ENCODE assay signal across 31 mouse cellular contexts in the genomic region with DNA sequence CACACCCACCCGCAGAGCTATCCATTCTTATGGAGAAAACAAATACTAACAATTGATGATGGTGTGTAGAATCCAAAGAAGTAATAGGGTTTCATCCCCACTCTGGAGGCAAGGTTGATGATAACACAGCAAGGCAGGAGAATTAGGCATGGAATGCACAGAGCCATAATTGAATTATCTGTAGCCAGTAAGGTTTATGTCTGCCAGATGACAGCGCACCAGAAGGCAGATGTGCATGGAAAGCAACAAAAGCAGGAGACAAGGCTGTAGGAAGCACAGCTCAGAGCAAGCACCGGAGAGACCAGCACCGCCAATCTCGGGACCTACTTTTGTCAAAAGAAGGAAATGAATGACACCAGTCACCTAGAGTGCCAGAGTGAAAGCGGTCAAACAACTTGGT. TPM values are rescaled to one million over a fixed set of nuclear protein-coding genes. Genes with fewer than 3 reads are reported as not detected.
A peak's percentile ranks its signal among the peaks of the same experiment; 100 is the strongest.
DNase-seq lines count a peak whose midpoint lies in the region; ATAC-seq and TF ChIP-seq lines count a peak whose summit lies in the region.
"Had no signal": no experiment of that assay in that cellular context is flagged by ENCODE, and none has a peak within 500 bp of the region (broad histone marks: within the 10 kb centered on the region; RNA-seq: fewer than 3 reads in every experiment).

No protein-coding gene starts in this region.

- H3K27me3 ChIP-seq in hindbrain, embryonic 14.5 days (ENCODE audit: control insufficient read depth, insufficient read depth, low read length), result no peaks in the 10 kb centered on the region
- 0 out of 2 replicates have a peak, but pooled peaks cover 4% of the 10 kb centered on the region for H3K27me3 ChIP-seq in hindbrain, embryonic 12.5 days
- H3K27me3 ChIP-seq in midbrain, embryonic 11.5 days (ENCODE audit: control insufficient read depth, insufficient read depth, low read length), result no peaks in the 10 kb centered on the region; the same call in 1 of the 2 replicates
- no peaks in the 10 kb centered on the region for H3K27me3 ChIP-seq in midbrain, embryonic 16.5 days (ENCODE audit: control insufficient read depth, insufficient read depth, low read depth, low read length)
- no peaks in the 10 kb centered on the region for H3K27me3 ChIP-seq in intestine, postnatal 0 days (replicated peaks; ENCODE audit: control insufficient read depth, insufficient read depth, low read length)
- H3K27me3 ChIP-seq: embryonic facial prominence, embryonic 12.5 days; heart, embryonic 15.5 days; liver, embryonic 12.5 days; megakaryocyte, embryonic 14.5 days; neural tube, embryonic 15.5 days had no signal

- H3K4me2 ChIP-seq in hindbrain, embryonic 14.5 days (replicated peaks), result no peak overlapping the region
- H3K4me2 ChIP-seq in hindbrain, embryonic 12.5 days (replicated peaks), result no peak overlapping the region
- H3K4me2 ChIP-seq in midbrain, embryonic 11.5 days, result no peak overlapping the region
- H3K4me2 ChIP-seq in midbrain, embryonic 16.5 days (ENCODE audit: low read length), result no peak overlapping the region
- H3K4me2 ChIP-seq in intestine, postnatal 0 days (replicated peaks; ENCODE audit: low read depth), result no peak overlapping the region
- H3K4me2 ChIP-seq: embryonic facial prominence, embryonic 12.5 days; forebrain, embryonic 15.5 days; heart, embryonic 15.5 days; liver, embryonic 12.5 days; neural tube, embryonic 15.5 days had no signal

- no peak for TF ChIP-seq CTCF in intestine, postnatal 0 days (IDR thresholded peaks at IDR 0.05; ENCODE audit: low read depth)

- no peak overlapping the region for H3K9ac ChIP-seq in hindbrain, embryonic 14.5 days
- H3K9ac ChIP-seq in hindbrain, embryonic 12.5 days, result no peak overlapping the region
- H3K9ac ChIP-seq in midbrain, embryonic 11.5 days (ENCODE audit: low read length), result no peak overlapping the region
- H3K9ac ChIP-seq in midbrain, embryonic 16.5 days (ENCODE audit: low read depth, low read length), result no peak overlapping the region
- H3K9ac ChIP-seq in intestine, postnatal 0 days (ENCODE audit: low read depth, low read length), result no peak overlapping the region
- H3K9ac ChIP-seq: embryonic facial prominence, embryonic 12.5 days; forebrain, embryonic 15.5 days; heart, embryonic 15.5 days; liver, embryonic 12.5 days; liver, postnatal 0 days; neural tube, embryonic 15.5 days had no signal

- H3K27ac ChIP-seq in hindbrain, embryonic 14.5 days, result peak overlapping the region; percentile 74; the same call in 1 of the 2 replicates
- H3K27ac ChIP-seq in hindbrain, embryonic 12.5 days, result no peak overlapping the region
- peak overlapping the region; percentile 70 for H3K27ac ChIP-seq in midbrain, embryonic 11.5 days (ENCODE audit: low read depth, low read length)
- H3K27ac ChIP-seq in midbrain, embryonic 16.5 days (ENCODE audit: low read length), result peak overlapping the region; percentile 84
- H3K27ac ChIP-seq in intestine, postnatal 0 days (ENCODE audit: low read depth, low read length), result no peak overlapping the region
- H3K27ac ChIP-seq: embryonic facial prominence, embryonic 12.5 days; forebrain, embryonic 10.5 days; forebrain, embryonic 15.5 days; heart, embryonic 15.5 days; liver, embryonic 12.5 days; stomach, postnatal 0 days had no signal

- DNase-seq in hindbrain, embryonic 14.5 days (ENCODE audit: low spot score), result no peak
- no peak for DNase-seq in midbrain, embryonic 11.5 days (ENCODE audit: low spot score, missing footprints)
- DNase-seq in frontal cortex, postnatal 14 days (ENCODE audit: low spot score in 2 of 2), result no peak
- DNase-seq: adrenal gland, postnatal 14 days; cerebellum, adult 11 months; cerebellum, adult 9-11 months; embryo, embryonic 11 days; kidney, adult 11 months; kidney, postnatal 14 days; layer of hippocampus, adult 9-11 months; left cerebral cortex, postnatal 4 days; liver, postnatal 0 days; lung, postnatal 36 days; right cerebral cortex, postnatal 4 days; thymus, adult 2 months; thymus, postnatal 36 days had no signal

- H3K4me3 ChIP-seq in hindbrain, embryonic 14.5 days (replicated peaks; ENCODE audit: low read length), result no peak overlapping the region
- H3K4me3 ChIP-seq in hindbrain, embryonic 12.5 days, result no peak overlapping the region
- H3K4me3 ChIP-seq in midbrain, embryonic 11.5 days (ENCODE audit: low read depth, low read length), result no peak overlapping the region
- no peak overlapping the region for H3K4me3 ChIP-seq in midbrain, embryonic 16.5 days (ENCODE audit: low read depth, low read length)
- no peak overlapping the region for H3K4me3 ChIP-seq in intestine, postnatal 0 days (ENCODE audit: low read depth, low read length)
- H3K4me3 ChIP-seq: embryonic facial prominence, embryonic 12.5 days; forebrain, embryonic 10.5 days; forebrain, embryonic 15.5 days; heart, embryonic 15.5 days; liver, embryonic 12.5 days; megakaryocyte, embryonic 14.5 days; neural tube, embryonic 15.5 days had no signal

- H3K36me3 ChIP-seq in hindbrain, embryonic 14.5 days (replicated peaks; ENCODE audit: control insufficient read depth, insufficient read depth), result no peaks in the 10 kb centered on the region
- H3K36me3 ChIP-seq in hindbrain, embryonic 12.5 days, result no peaks in the 10 kb centered on the region
- no peaks in the 10 kb centered on the region for H3K36me3 ChIP-seq in midbrain, embryonic 11.5 days (ENCODE audit: control insufficient read depth, insufficient read depth, low read length)
- no peaks in the 10 kb centered on the region for H3K36me3 ChIP-seq in midbrain, embryonic 16.5 days (ENCODE audit: control insufficient read depth, insufficient read depth, low read length)
- H3K36me3 ChIP-seq in intestine, postnatal 0 days (ENCODE audit: control insufficient read depth, insufficient read depth), result no peaks in the 10 kb centered on the region
- H3K36me3 ChIP-seq: embryonic facial prominence, embryonic 12.5 days; forebrain, embryonic 10.5 days; forebrain, embryonic 15.5 days; heart, embryonic 15.5 days; liver, embryonic 12.5 days; neural tube, embryonic 15.5 days had no signal

- no peak for ATAC-seq in hindbrain, embryonic 14.5 days (ENCODE audit: low FRiP score)
- no peak for ATAC-seq in hindbrain, embryonic 12.5 days (ENCODE audit: low FRiP score)
- ATAC-seq in midbrain, embryonic 11.5 days (ENCODE audit: low FRiP score), result no peak
- ATAC-seq in midbrain, embryonic 16.5 days, result no peak
- ATAC-seq in erythroid progenitor cell, adult 5-6 weeks (replicated peaks; ENCODE audit: low FRiP score, poor library complexity, severe bottlenecking), result no peak
- ATAC-seq in intestine, postnatal 0 days, result no peak
- ATAC-seq: forebrain, embryonic 15.5 days; liver, embryonic 12.5 days; liver, postnatal 0 days had no signal

- H3K4me1 ChIP-seq in hindbrain, embryonic 14.5 days (replicated peaks; ENCODE audit: control insufficient read depth, insufficient read depth, low read length), result peaks cover 59% of the 10 kb centered on the region
- H3K4me1 ChIP-seq in hindbrain, embryonic 12.5 days, result peaks cover 40% of the 10 kb centered on the region
- peaks cover 50% of the 10 kb centered on the region for H3K4me1 ChIP-seq in midbrain, embryonic 11.5 days (ENCODE audit: control insufficient read depth, insufficient read depth, low read length)
- H3K4me1 ChIP-seq in midbrain, embryonic 16.5 days (ENCODE audit: control insufficient read depth, insufficient read depth, low read length), result peaks cover 54% of the 10 kb centered on the region
- H3K4me1 ChIP-seq in intestine, postnatal 0 days (replicated peaks; ENCODE audit: control insufficient read depth, insufficient read depth, low read length), result no peaks in the 10 kb centered on the region
- H3K4me1 ChIP-seq: liver, embryonic 12.5 days had no signal

- 74% methylated on average over 6 of the region's 6 CpGs for WGBS in hindbrain, embryonic 14.5 days
- 90% methylated on average over 6 of the region's 6 CpGs for WGBS in hindbrain, embryonic 12.5 days
- 66% methylated on average over 6 of the region's 6 CpGs for WGBS in midbrain, embryonic 11.5 days
- 69% methylated on average over 6 of the region's 6 CpGs for WGBS in midbrain, embryonic 16.5 days
- WGBS in intestine, postnatal 0 days, result 96% methylated on average over 6 of the region's 6 CpGs

- no peaks in the 10 kb centered on the region for H3K9me3 ChIP-seq in hindbrain, embryonic 14.5 days (ENCODE audit: control insufficient read depth, low read length)
- no peaks in the 10 kb centered on the region for H3K9me3 ChIP-seq in hindbrain, embryonic 12.5 days (replicated peaks)
- H3K9me3 ChIP-seq in midbrain, embryonic 11.5 days (ENCODE audit: control insufficient read depth, low read length), result no peaks in the 10 kb centered on the region
- no peaks in the 10 kb centered on the region for H3K9me3 ChIP-seq in midbrain, embryonic 16.5 days (replicated peaks; ENCODE audit: control insufficient read depth, low read length, poor library complexity, severe bottlenecking)
- H3K9me3 ChIP-seq in intestine, postnatal 0 days (ENCODE audit: control insufficient read depth), result no peaks in the 10 kb centered on the region
- H3K9me3 ChIP-seq: embryonic facial prominence, embryonic 12.5 days; forebrain, embryonic 10.5 days; forebrain, embryonic 15.5 days; heart, embryonic 15.5 days; liver, embryonic 12.5 days; megakaryocyte, embryonic 14.5 days; neural tube, embryonic 15.5 days had no signal

RNA-seq across cellular contexts. Expression of a gene that starts 28.4 kb away (rescaled TPM):
- polyA plus RNA-seq in hindbrain, embryonic 14.5 days (2014; fragmentation: Nextera tagmentation; extraction: Ambion mirVana), result 131 and 149 TPM in 2 replicates
- 104 and 115 TPM in 2 replicates for polyA plus RNA-seq in hindbrain, embryonic 12.5 days (2016; fragmentation: Nextera tagmentation; extraction: Ambion mirVana)
- polyA plus RNA-seq in midbrain, embryonic 11.5 days (2014; fragmentation: Nextera tagmentation; extraction: Ambion mirVana), result 92.8 and 102 TPM in 2 replicates
- 136 and 156 TPM in 2 replicates for polyA plus RNA-seq in midbrain, embryonic 16.5 days (2015; fragmentation: Nextera tagmentation; extraction: Ambion mirVana)
- total RNA-seq in erythroid progenitor cell, adult 5-6 weeks (2015; ENCODE audit: low replicate concordance), result not detected in 2 replicates
- total RNA-seq in erythroid progenitor cell, adult 5-6 weeks (2017; ENCODE audit: low replicate concordance), result not detected in 2 replicates
- polyA plus RNA-seq in intestine, postnatal 0 days (2015; fragmentation: Nextera tagmentation; extraction: Ambion mirVana), result 4.0 TPM in 2 replicates
- total RNA-seq: heart, postnatal 25 days; MEL had no signal
- polyA plus RNA-seq: liver, postnatal 0 days; spleen, adult 2 months; thymus, adult 2 months had no signal

Comparison
In these comparisons a context has a peak if more than half of its experiments do, and no peak if none do; other contexts are left out.
1. H3K27ac ChIP-seq: peak in hindbrain, embryonic 14.5 days (single experiment), midbrain, embryonic 11.5 days (single experiment) and midbrain, embryonic 16.5 days (single experiment); none in hindbrain, embryonic 12.5 days (single experiment) and intestine, postnatal 0 days (single experiment).
2. RNA of a gene that starts 28.4 kb away (polyA plus RNA-seq): 136 to 156 TPM in midbrain, embryonic 16.5 days, 131 to 149 TPM in hindbrain, embryonic 14.5 days, 104 to 115 TPM in hindbrain, embryonic 12.5 days and 92.8 to 102 TPM in midbrain, embryonic 11.5 days; 4.0 TPM in intestine, postnatal 0 days; every median in the first group is over 10 times any median in the second.